In the genomic region with DNA sequence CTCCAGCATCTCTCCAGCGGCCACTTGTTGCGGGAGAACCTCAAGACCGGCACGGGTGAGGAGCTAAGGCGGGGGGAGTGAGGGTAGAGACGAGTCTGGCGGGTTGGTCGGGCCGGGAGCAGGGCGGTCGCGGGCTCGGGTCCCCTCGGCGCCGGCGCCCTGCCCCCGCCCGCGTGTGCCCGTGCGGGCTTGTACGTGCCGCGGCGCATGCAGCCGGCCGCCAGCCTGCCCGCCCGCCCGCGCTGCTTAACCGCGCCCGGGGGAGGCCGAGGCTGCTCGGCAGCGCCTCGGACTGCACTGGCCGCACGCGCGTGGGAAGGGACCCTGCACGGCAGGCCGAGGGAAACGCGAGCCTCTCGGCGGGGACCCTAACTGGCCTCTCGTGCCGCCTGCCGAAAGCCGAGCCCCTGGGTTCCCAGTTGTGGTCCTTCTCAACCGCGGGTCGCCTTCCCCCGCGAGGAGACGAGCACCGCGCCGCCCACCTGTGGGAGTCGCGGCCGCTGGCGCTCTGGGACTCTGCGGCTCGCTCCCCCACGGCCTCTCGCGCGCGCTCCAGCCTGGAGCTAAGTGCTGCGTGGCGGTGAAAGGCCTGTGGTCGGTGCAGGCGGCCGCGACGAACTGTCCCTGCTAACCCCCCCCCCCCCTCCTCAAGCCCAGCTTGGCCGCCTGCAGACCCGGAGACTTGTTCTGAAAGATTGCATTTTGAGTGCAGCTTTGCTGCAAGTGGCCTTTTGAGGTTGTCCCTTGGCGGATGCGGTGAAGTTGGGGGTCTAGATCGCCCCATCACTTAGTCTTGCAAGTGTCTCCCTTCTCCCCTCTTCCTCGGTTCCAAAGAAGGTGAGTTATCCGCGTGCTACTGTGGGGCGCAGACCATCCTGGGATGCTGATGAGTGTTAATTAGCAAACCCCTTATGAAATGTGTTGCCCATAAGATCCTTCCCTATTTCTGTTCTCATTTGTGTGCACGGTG, we compare ENCODE assay signal across 8 mouse cellular contexts. TPM values are rescaled to one million over a fixed set of nuclear protein-coding genes. Genes with fewer than 3 reads are reported as not detected.
DNase-seq lines count a peak whose midpoint lies in the region; ATAC-seq and TF ChIP-seq lines count a peak whose summit lies in the region.

No protein-coding gene starts in this region.

- peak overlapping the region; percentile 97 for H3K4me3 ChIP-seq in liver, adult 2 months (ENCODE audit: insufficient read depth, low read depth, low read length)
- H3K4me3 ChIP-seq in embryonic facial prominence, embryonic 11.5 days (ENCODE audit: low read depth, low read length) = peak overlapping the region; percentile 75
- H3K4me3 ChIP-seq in hindbrain, postnatal 0 days (ENCODE audit: low read length) = peak overlapping the region; percentile 79
- H3K4me3 ChIP-seq in midbrain, embryonic 12.5 days = peak overlapping the region; percentile 74

- ATAC-seq in embryonic facial prominence, embryonic 11.5 days (replicated peaks; ENCODE audit: insufficient number of reproducible peaks, low FRiP score, low TSS enrichment, low read depth) = peak; percentile 86
- ATAC-seq in hindbrain, postnatal 0 days = peak; percentile 80
- ATAC-seq in midbrain, embryonic 12.5 days (ENCODE audit: low FRiP score, low read depth) = peak; percentile 84

- H3K9me3 ChIP-seq in embryonic facial prominence, embryonic 11.5 days (replicated peaks; ENCODE audit: control insufficient read depth, low read length) = no peaks in the 10 kb centered on the region
- H3K9me3 ChIP-seq in hindbrain, postnatal 0 days (ENCODE audit: low read length) = no peaks in the 10 kb centered on the region
- no peaks in the 10 kb centered on the region for H3K9me3 ChIP-seq in midbrain, embryonic 12.5 days

- H3K4me2 ChIP-seq in embryonic facial prominence, embryonic 11.5 days (ENCODE audit: low read depth, low read length) = peak overlapping the region; percentile 95
- peak overlapping the region; percentile 97 for H3K4me2 ChIP-seq in hindbrain, postnatal 0 days (ENCODE audit: low read depth, low read length)
- peak overlapping the region; percentile 98 for H3K4me2 ChIP-seq in midbrain, embryonic 12.5 days (replicated peaks)

- H3K4me1 ChIP-seq in liver, adult 2 months (ENCODE audit: control insufficient read depth, insufficient read depth, low read length) = peaks cover 7% of the 10 kb centered on the region
- peaks cover 3% of the 10 kb centered on the region; the same call in 1 of the 2 replicates for H3K4me1 ChIP-seq in embryonic facial prominence, embryonic 11.5 days (ENCODE audit: control insufficient read depth, insufficient read depth, low read length)
- H3K4me1 ChIP-seq in hindbrain, postnatal 0 days (ENCODE audit: insufficient read depth, low read length) = peaks cover 4% of the 10 kb centered on the region; the same call in 1 of the 2 replicates
- peaks cover 8% of the 10 kb centered on the region for H3K4me1 ChIP-seq in midbrain, embryonic 12.5 days

- DNase-seq in liver, adult 2 months (ENCODE audit: extremely low read depth, low read depth, low spot score) = no peak
- DNase-seq in liver = no peak
- DNase-seq in adrenal gland, postnatal 25 days = peak; percentile 18
- peak; percentile 60 for DNase-seq in embryonic facial prominence, embryonic 11.5 days (ENCODE audit: low spot score)
- peak; percentile 64 for DNase-seq in hindbrain, postnatal 0 days (ENCODE audit: low spot score)
- DNase-seq in ovary, postnatal 10 days (ENCODE audit: low spot score) = no peak
- DNase-seq in frontal cortex, postnatal 36 days (ENCODE audit: low spot score in 2 of 2) = no peak

- peak overlapping the region; percentile 96 for H3K27ac ChIP-seq in liver, adult 2 months (replicated peaks; ENCODE audit: insufficient read depth, low read depth, low read length)
- H3K27ac ChIP-seq in embryonic facial prominence, embryonic 11.5 days (replicated peaks; ENCODE audit: low read depth, low read length) = 0 out of 2 replicates have a peak overlapping the region, but pooled peaks have one; percentile 41
- H3K27ac ChIP-seq in hindbrain, postnatal 0 days = peak overlapping the region; percentile 45; the same call in 1 of the 2 replicates
- peak overlapping the region; percentile 49; the same call in 1 of the 2 replicates for H3K27ac ChIP-seq in midbrain, embryonic 12.5 days (replicated peaks)

- peaks cover 14% of the 10 kb centered on the region; the same call in 1 of the 2 replicates for H3K79me2 ChIP-seq in liver, adult 2 months (ENCODE audit: control insufficient read depth, insufficient read depth, low read length)

- TF ChIP-seq POLR2A in liver, adult 2 months (IDR thresholded peaks at IDR 0.05; ENCODE audit: extremely low read depth, insufficient read depth, low read length) = no peak

- H3K27me3 ChIP-seq in liver, adult 2 months (ENCODE audit: control insufficient read depth, insufficient read depth, low read length) = no peaks in the 10 kb centered on the region
- H3K27me3 ChIP-seq in embryonic facial prominence, embryonic 11.5 days (ENCODE audit: control insufficient read depth, insufficient read depth, low read length) = no peaks in the 10 kb centered on the region
- H3K27me3 ChIP-seq in hindbrain, postnatal 0 days (ENCODE audit: insufficient read depth, low read length) = no peaks in the 10 kb centered on the region
- peaks cover 11% of the 10 kb centered on the region; the same call in 1 of the 2 replicates for H3K27me3 ChIP-seq in midbrain, embryonic 12.5 days

- no peaks in the 10 kb centered on the region for H3K36me3 ChIP-seq in liver, adult 2 months (ENCODE audit: control insufficient read depth, insufficient read depth, low read length)
- H3K36me3 ChIP-seq in embryonic facial prominence, embryonic 11.5 days (replicated peaks; ENCODE audit: control insufficient read depth, insufficient read depth, low read depth, low read length) = no peaks in the 10 kb centered on the region
- no peaks in the 10 kb centered on the region for H3K36me3 ChIP-seq in hindbrain, postnatal 0 days (ENCODE audit: insufficient read depth, low read length)
- no peaks in the 10 kb centered on the region for H3K36me3 ChIP-seq in midbrain, embryonic 12.5 days

- peak overlapping the region; percentile 99 for H3K9ac ChIP-seq in liver, adult 2 months (ENCODE audit: low read depth, low read length)
- H3K9ac ChIP-seq in embryonic facial prominence, embryonic 11.5 days (replicated peaks; ENCODE audit: low read length) = peak overlapping the region; percentile 84
- H3K9ac ChIP-seq in hindbrain, postnatal 0 days (replicated peaks; ENCODE audit: low read length) = peak overlapping the region; percentile 85
- H3K9ac ChIP-seq in midbrain, embryonic 12.5 days (replicated peaks) = peak overlapping the region; percentile 81

- TF ChIP-seq CTCF in liver, adult 2 months (IDR thresholded peaks at IDR 0.05; ENCODE audit: low read depth, low read length) = no peak
- no peak for TF ChIP-seq CTCF in hindbrain, postnatal 0 days (IDR thresholded peaks at IDR 0.05; ENCODE audit: low read depth)

- 4% methylated on average over 88 of the region's 90 CpGs for WGBS in liver, adult 2 months
- WGBS in embryonic facial prominence, embryonic 11.5 days = under 1% methylated on average over 69 of the region's 90 CpGs
- 2% methylated on average over 88 of the region's 90 CpGs for WGBS in hindbrain, postnatal 0 days
- under 1% methylated on average over 75 of the region's 90 CpGs for WGBS in midbrain, embryonic 12.5 days

RNA-seq across cellular contexts. Expression of a gene that starts 1.1 kb away (rescaled TPM):
- total RNA-seq in liver, adult 2 months (2014; rRNA removed) = 55.7 and 58.7 TPM in 2 replicates
- 14.7 and 16.0 TPM in 2 replicates for polyA plus RNA-seq in liver, adult 2 months (2012; rRNA removed)
- 2.5 and 4.3 TPM in 2 replicates for total RNA-seq in adrenal gland, postnatal 25 days (2021)
- polyA plus RNA-seq in embryonic facial prominence, embryonic 11.5 days (2014; fragmentation: Nextera tagmentation; extraction: Ambion mirVana) = 7.1 and 7.5 TPM in 2 replicates
- 18.6 and 23.6 TPM in 2 replicates for total RNA-seq in hindbrain, postnatal 0 days (2014; rRNA removed)
- polyA plus RNA-seq in hindbrain, postnatal 0 days (2015; fragmentation: Nextera tagmentation; extraction: Ambion mirVana) = 8.2 and 8.4 TPM in 2 replicates
- polyA plus RNA-seq in midbrain, embryonic 12.5 days (2016; fragmentation: Nextera tagmentation; extraction: Ambion mirVana) = 16.5 and 16.8 TPM in 2 replicates

Comparison
In these comparisons a context has a peak if more than half of its experiments do, and no peak if none do; other contexts are left out.
1. DNase-seq: peak in adrenal gland, postnatal 25 days (single experiment), embryonic facial prominence, embryonic 11.5 days (single experiment) and hindbrain, postnatal 0 days (single experiment); none in liver, adult 2 months (single experiment), liver (single experiment), ovary, postnatal 10 days (single experiment) and frontal cortex, postnatal 36 days (0 of 2).
2. H3K27ac ChIP-seq: peak in every context shown above with its lines; median percentile 96 in liver, adult 2 months; 49 in midbrain, embryonic 12.5 days; 45 in hindbrain, postnatal 0 days; 41 in embryonic facial prominence, embryonic 11.5 days.
3. Peak in every context shown above with its lines, with median percentiles within 50 percentile points of each other: H3K4me3 ChIP-seq, H3K9ac ChIP-seq, ATAC-seq and H3K4me2 ChIP-seq.